Mouse (Mus musculus) CD8-positive naive resting alpha-beta T cell, adult 2 months (primary cell): ENCODE results near the gene Fastk.

Source experiments
- DNase-seq, 2 experiments: peaks; one replicate each; pipeline ENCODE4 v3.0.0; 2022; ENCODE audit warnings: low read depth in 2 of 2, low spot score in 2 of 2

The Fastk gene

GRCm38 (mm10) chr5:24453283-24453984 is 8.3 kb upstream of the Fastk start:
- DNase-seq: no peak

- no peak for DNase-seq
Observed at GRCm38 (mm10) chr5:24452691-24453233, 7.7 kb upstream of the Fastk start.

GRCm38 (mm10) chr5:24452030-24452690 is 7.1 kb upstream of the Fastk start, which contains the start of gene Agap3:
Gene Agap3, plus strand, starts transcription at chr5:24452177.
- peak in 1 of 2 experiments; percentile 34 for DNase-seq

GRCm38 (mm10) chr5:24451264-24452029 is 6.4 kb upstream of the Fastk start:
- DNase-seq: peak; percentile 65 to 67

GRCm38 (mm10) chr5:24447624-24448298 is 2.7 kb upstream of the Fastk start, which contains the start of gene Tmub1:
Gene Tmub1, minus strand, starts transcription at chr5:24447854.
- peak; percentile 75 to 76 for DNase-seq

GRCm38 (mm10) chr5:24446630-24447029 is 1.5 kb upstream of the Fastk start:
- no peak for DNase-seq

GRCm38 (mm10) chr5:24445428-24446080 is 467 bp upstream of the Fastk start:
- no peak for DNase-seq

GRCm38 (mm10) chr5:24443927-24444326 is 1.2 kb downstream of the Fastk start:
- no peak for DNase-seq

GRCm38 (mm10) chr5:24443204-24443603 is 1.9 kb downstream of the Fastk start:
- DNase-seq: no peak

GRCm38 (mm10) chr5:24442029-24442428 is 3.1 kb downstream of the Fastk start:
- no peak for DNase-seq

GRCm38 (mm10) chr5:24441187-24441586 is 3.9 kb downstream of the Fastk start:
- DNase-seq: no peak

GRCm38 (mm10) chr5:24433993-24434392 is 11.1 kb downstream of the Fastk start:
- DNase-seq: no peak

- no peak for DNase-seq
Observed at GRCm38 (mm10) chr5:24428596-24428995, 16.5 kb downstream of the Fastk start.

- DNase-seq: no peak
Observed at GRCm38 (mm10) chr5:24427981-24428402, 17.1 kb downstream of the Fastk start.

- no peak for DNase-seq
Observed at GRCm38 (mm10) chr5:24427285-24427633, 17.8 kb downstream of the Fastk start.

GRCm38 (mm10) chr5:24426556-24427284 is 18.4 kb downstream of the Fastk start:
- no peak for DNase-seq

GRCm38 (mm10) chr5:24426037-24426432 is 19.1 kb downstream of the Fastk start:
- DNase-seq: no peak

GRCm38 (mm10) chr5:24425421-24426036 is 19.6 kb downstream of the Fastk start:
- DNase-seq: peak in 1 of 2 experiments; percentile 47

- peak; percentile 62 to 75 for DNase-seq
Observed at GRCm38 (mm10) chr5:24424861-24425411, 20.2 kb downstream of the Fastk start.
